8 mouse cellular contexts compared by ENCODE assay signal in the genomic region with DNA sequence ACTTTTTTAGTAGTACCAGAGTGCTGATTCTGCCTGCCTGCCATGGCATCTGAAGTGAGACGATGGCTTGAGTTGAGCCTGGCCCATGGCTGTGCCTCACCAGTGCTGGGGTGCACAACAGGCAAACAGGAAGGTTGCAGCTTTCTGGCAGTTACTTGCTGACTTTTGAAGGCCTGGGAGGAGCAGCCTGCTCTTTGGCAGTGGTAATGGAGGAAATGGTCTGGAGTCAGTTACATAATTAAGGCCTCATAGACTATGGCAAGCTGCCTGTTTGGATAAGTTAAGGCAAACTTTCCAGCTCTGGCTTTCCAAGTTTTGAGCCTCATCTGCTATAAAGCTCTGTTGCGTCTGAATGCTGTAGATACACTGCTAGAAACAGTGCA. TPM values are rescaled to one million over a fixed set of nuclear protein-coding genes. Genes with fewer than 3 reads are reported as not detected.
DNase-seq lines count a peak whose midpoint lies in the region; ATAC-seq and TF ChIP-seq lines count a peak whose summit lies in the region.

No protein-coding gene starts in this region.

- H3K9ac ChIP-seq in MEL (ENCODE audit: control insufficient read depth, low read depth, low read length, poor library complexity, severe bottlenecking), result peak overlapping the region; percentile 98
- peak overlapping the region; percentile 24; the same call in 1 of the 2 replicates for H3K9ac ChIP-seq in hindbrain, embryonic 16.5 days (ENCODE audit: low read depth, low read length)
- H3K9ac ChIP-seq in liver, embryonic 14.5 days (replicated peaks), result peak overlapping the region; percentile 77
- H3K9ac ChIP-seq in neural tube, embryonic 12.5 days, result no peak overlapping the region

- no peak for DNase-seq in MEL (ENCODE audit: low read depth, low spot score)
- DNase-seq in brain, adult 2 months (ENCODE audit: low read depth, low spot score), result peak; percentile 61
- DNase-seq in gastrocnemius, postnatal 14 days, result peak; percentile 46
- DNase-seq in liver, embryonic 14.5 days (ENCODE audit: low read depth in 3 of 3, low spot score in 3 of 3), result no peak
- no peak for DNase-seq in right cerebral cortex, postnatal 36 days (ENCODE audit: low spot score in 2 of 2)
- DNase-seq in right cerebral cortex, postnatal 14 days, result no peak

- H3K27me3 ChIP-seq in MEL (ENCODE audit: control insufficient read depth in 1 of 2, insufficient read depth in 2 of 2, low read length in 2 of 2), result no peaks in the 10 kb centered on the region
- no peaks in the 10 kb centered on the region for H3K27me3 ChIP-seq in hindbrain, embryonic 16.5 days (replicated peaks; ENCODE audit: control insufficient read depth, insufficient read depth, low read length)
- H3K27me3 ChIP-seq in liver, embryonic 14.5 days (ENCODE audit: control insufficient read depth, insufficient read depth, low read length), result no peaks in the 10 kb centered on the region
- H3K27me3 ChIP-seq in neural tube, embryonic 12.5 days (replicated peaks), result no peaks in the 10 kb centered on the region

- TF ChIP-seq EP300 in MEL (IDR thresholded peaks at IDR 0.05; ENCODE audit: low read depth in 1 of 2, low read length in 2 of 2), result no peak
- TF ChIP-seq EP300 in liver, embryonic 14.5 days (IDR thresholded peaks at IDR 0.05; ENCODE audit: low read depth), result no peak

- WGBS in hindbrain, embryonic 16.5 days, result 58% methylated on average over 2 of the region's 2 CpGs
- 6% methylated on average over 2 of the region's 2 CpGs for WGBS in liver, embryonic 14.5 days (ENCODE audit: insufficient replicate concordance)
- WGBS in neural tube, embryonic 12.5 days, result 86% methylated on average over 2 of the region's 2 CpGs

- peaks cover 0 to 22% of the 10 kb centered on the region in 2 experiments; a peak in 2 of 4 replicates for H3K36me3 ChIP-seq in MEL (ENCODE audit: control insufficient read depth in 1 of 2, insufficient read depth in 2 of 2, low read length in 2 of 2)
- H3K36me3 ChIP-seq in hindbrain, embryonic 16.5 days (ENCODE audit: control insufficient read depth, insufficient read depth, low read length), result no peaks in the 10 kb centered on the region
- H3K36me3 ChIP-seq in liver, embryonic 14.5 days (replicated peaks; ENCODE audit: control insufficient read depth, insufficient read depth, low read depth), result peaks cover 13% of the 10 kb centered on the region
- no peaks in the 10 kb centered on the region for H3K36me3 ChIP-seq in neural tube, embryonic 12.5 days

- H3K79me2 ChIP-seq in MEL (ENCODE audit: control insufficient read depth, insufficient read depth, low read length, poor library complexity), result peaks cover 49% of the 10 kb centered on the region

- no peaks in the 10 kb centered on the region for H3K9me3 ChIP-seq in MEL (replicated peaks; ENCODE audit: insufficient read depth, low read length)
- H3K9me3 ChIP-seq in hindbrain, embryonic 16.5 days (ENCODE audit: control insufficient read depth, low read length), result no peaks in the 10 kb centered on the region
- H3K9me3 ChIP-seq in liver, embryonic 14.5 days (ENCODE audit: control insufficient read depth, low read length), result no peaks in the 10 kb centered on the region
- H3K9me3 ChIP-seq in neural tube, embryonic 12.5 days, result no peaks in the 10 kb centered on the region

- H3K4me1 ChIP-seq in MEL (ENCODE audit: control insufficient read depth in 1 of 2, insufficient read depth in 2 of 2, low read length in 2 of 2), result peaks cover 9 to 35% of the 10 kb centered on the region in 2 experiments
- H3K4me1 ChIP-seq in hindbrain, embryonic 16.5 days (ENCODE audit: control insufficient read depth, insufficient read depth, low read depth, low read length), result peaks cover 29% of the 10 kb centered on the region
- peaks cover 45 to 46% of the 10 kb centered on the region in 2 experiments for H3K4me1 ChIP-seq in liver, embryonic 14.5 days (replicated peaks; ENCODE audit: control insufficient read depth in 2 of 2, insufficient read depth in 2 of 2, low read length in 1 of 2)
- H3K4me1 ChIP-seq in neural tube, embryonic 12.5 days, result peaks cover 28% of the 10 kb centered on the region

- H3K27ac ChIP-seq in MEL (ENCODE audit: control insufficient read depth, low read depth, low read length), result peak overlapping the region; percentile 98
- peak overlapping the region; percentile 72 for H3K27ac ChIP-seq in hindbrain, embryonic 16.5 days (ENCODE audit: low read depth, low read length)
- H3K27ac ChIP-seq in liver, embryonic 14.5 days, result peak overlapping the region; percentile 97
- H3K27ac ChIP-seq in neural tube, embryonic 12.5 days, result 0 out of 2 replicates have a peak overlapping the region, but pooled peaks have one; percentile 17

- no peak for TF ChIP-seq CTCF in MEL (IDR thresholded peaks at IDR 0.05 in 2 of 3, conservative IDR thresholded peaks at IDR 0.05 in 1 of 3; ENCODE audit: control insufficient read depth in 1 of 3, insufficient read depth in 1 of 3, low read depth in 2 of 3, low read length in 3 of 3, poor library complexity in 1 of 3, severe bottlenecking in 1 of 3)
- TF ChIP-seq CTCF in liver, embryonic 14.5 days (IDR thresholded peaks at IDR 0.05; ENCODE audit: low read depth), result no peak

- no peak; a peak in 1 of 4 replicates for TF ChIP-seq POLR2A in MEL (IDR thresholded peaks at IDR 0.05; ENCODE audit: control insufficient read depth in 1 of 2, insufficient read depth in 1 of 2, low read depth in 1 of 2, low read length in 2 of 2, poor library complexity in 1 of 2)

- TF ChIP-seq RAD21 in MEL (IDR thresholded peaks at IDR 0.05; ENCODE audit: low read depth, low read length), result no peak

- intact Hi-C loops in gastrocnemius, postnatal 14 days (cut with DNase I; ENCODE audit: low total_unique reads), result no loop called here

- no peak for ATAC-seq in hindbrain, embryonic 16.5 days
- ATAC-seq in liver, embryonic 14.5 days (ENCODE audit: insufficient read depth), result no peak
- ATAC-seq in neural tube, embryonic 12.5 days (ENCODE audit: low FRiP score, low read depth), result no peak

- H3K4me2 ChIP-seq in hindbrain, embryonic 16.5 days (ENCODE audit: low read length), result peak overlapping the region; percentile 29; the same call in 1 of the 2 replicates
- H3K4me2 ChIP-seq in liver, embryonic 14.5 days (ENCODE audit: low read depth), result peak overlapping the region; percentile 98
- peak overlapping the region; percentile 37 for H3K4me2 ChIP-seq in neural tube, embryonic 12.5 days (replicated peaks)

- peak overlapping the region; percentile 5 to 19; a peak in 3 of 4 replicates for H3K4me3 ChIP-seq in MEL (ENCODE audit: control insufficient read depth in 1 of 2, insufficient read depth in 1 of 2, low read depth in 2 of 2, low read length in 2 of 2)
- H3K4me3 ChIP-seq in hindbrain, embryonic 16.5 days (ENCODE audit: low read length), result no peak overlapping the region; the same call in 1 of the 2 replicates
- H3K4me3 ChIP-seq in liver, embryonic 14.5 days (ENCODE audit: insufficient read depth in 1 of 2, low read depth in 2 of 2, low read length in 2 of 2), result peak overlapping the region; percentile 31 to 47
- H3K4me3 ChIP-seq in neural tube, embryonic 12.5 days, result no peak overlapping the region

TF ChIP-seq in MEL, 35 proteins besides CTCF, POLR2A, EP300 and RAD21:
- TF ChIP-seq POLR2AphosphoS5 (IDR thresholded peaks at IDR 0.05; ENCODE audit: borderline replicate concordance, low read depth, low read length) (peak; percentile 48; the same call in 1 of the 2 replicates), TAL1 (IDR thresholded peaks at IDR 0.05; ENCODE audit: low read length) (no peak)

RNA-seq across cellular contexts. Expression of gene Zc3h4, which starts 4.4 kb away (rescaled TPM):
- 32.2 and 32.9 TPM in 2 replicates for total RNA-seq in MEL (2012; rRNA removed)
- polyA plus RNA-seq in MEL (2012; ENCODE audit: insufficient read depth in 1 of 2, insufficient read length in 2 of 2, low read depth in 1 of 2, low replicate concordance in 2 of 2, missing spikeins in 1 of 2), result 10 to 100 TPM; 59.4 to 71.8 TPM
- total RNA-seq in gastrocnemius, postnatal 14 days (2021), result 10 to 100 TPM; 27.9 to 28.5 TPM
- polyA plus RNA-seq in hindbrain, embryonic 16.5 days (2015; fragmentation: Nextera tagmentation; extraction: Ambion mirVana), result 11.7 and 13.4 TPM in 2 replicates
- 13.7 and 15.2 TPM in 2 replicates for polyA plus RNA-seq in liver, embryonic 14.5 days (2012; rRNA removed)
- 6.0 TPM in 2 replicates for polyA plus RNA-seq in liver, embryonic 14.5 days (2014; fragmentation: Nextera tagmentation; extraction: Ambion mirVana)
- polyA plus RNA-seq in neural tube, embryonic 12.5 days (2016; fragmentation: Nextera tagmentation; extraction: Ambion mirVana), result 26.6 and 27.8 TPM in 2 replicates

RNA-seq across cellular contexts. Expression of gene Sae1, which starts 17.5 kb away (rescaled TPM):
- total RNA-seq in MEL (2012; rRNA removed), result 182 and 187 TPM in 2 replicates
- polyA plus RNA-seq in MEL (2012; ENCODE audit: insufficient read depth in 1 of 2, insufficient read length in 2 of 2, low read depth in 1 of 2, low replicate concordance in 2 of 2, missing spikeins in 1 of 2), result 100 to 1,000 TPM in 1 of 2 experiments, not detected in 1; 287 TPM
- total RNA-seq in gastrocnemius, postnatal 14 days (2021), result 10 to 100 TPM; 30.0 to 37.9 TPM
- 267 and 272 TPM in 2 replicates for polyA plus RNA-seq in hindbrain, embryonic 16.5 days (2015; fragmentation: Nextera tagmentation; extraction: Ambion mirVana)
- polyA plus RNA-seq in liver, embryonic 14.5 days (2012; rRNA removed), result 35.0 and 55.6 TPM in 2 replicates
- 89.3 and 95.5 TPM in 2 replicates for polyA plus RNA-seq in liver, embryonic 14.5 days (2014; fragmentation: Nextera tagmentation; extraction: Ambion mirVana)
- 321 and 328 TPM in 2 replicates for polyA plus RNA-seq in neural tube, embryonic 12.5 days (2016; fragmentation: Nextera tagmentation; extraction: Ambion mirVana)

RNA-seq across cellular contexts. Expression of gene Tmem160, which starts 47.5 kb away (rescaled TPM):
- 90.1 and 90.8 TPM in 2 replicates for total RNA-seq in MEL (2012; rRNA removed)
- 10 to 100 TPM in 1 of 2 experiments, not detected in 1; 73.3 TPM for polyA plus RNA-seq in MEL (2012; ENCODE audit: insufficient read depth in 1 of 2, insufficient read length in 2 of 2, low read depth in 1 of 2, low replicate concordance in 2 of 2, missing spikeins in 1 of 2)
- 10 to 100 TPM; 23.2 to 28.7 TPM for total RNA-seq in gastrocnemius, postnatal 14 days (2021)
- 77.0 and 86.9 TPM in 2 replicates for polyA plus RNA-seq in hindbrain, embryonic 16.5 days (2015; fragmentation: Nextera tagmentation; extraction: Ambion mirVana)
- 21.5 and 23.6 TPM in 2 replicates for polyA plus RNA-seq in liver, embryonic 14.5 days (2012; rRNA removed)
- polyA plus RNA-seq in liver, embryonic 14.5 days (2014; fragmentation: Nextera tagmentation; extraction: Ambion mirVana), result 34.5 and 36.9 TPM in 2 replicates
- 58.5 and 66.6 TPM in 2 replicates for polyA plus RNA-seq in neural tube, embryonic 12.5 days (2016; fragmentation: Nextera tagmentation; extraction: Ambion mirVana)

Comparison
In these comparisons a context has a peak if more than half of its experiments do, and no peak if none do; other contexts are left out.
1. DNase-seq: peak in brain, adult 2 months (single experiment) and gastrocnemius, postnatal 14 days (single experiment); none in MEL (single experiment), liver, embryonic 14.5 days (0 of 3), right cerebral cortex, postnatal 36 days (0 of 2) and right cerebral cortex, postnatal 14 days (single experiment).
2. H3K27ac ChIP-seq: peak in every context shown above with its lines; median percentile 98 in MEL; 97 in liver, embryonic 14.5 days; 72 in hindbrain, embryonic 16.5 days; 17 in neural tube, embryonic 12.5 days.
3. H3K4me3 ChIP-seq: peak in MEL (2 of 2) and liver, embryonic 14.5 days (2 of 2); none in hindbrain, embryonic 16.5 days (single experiment) and neural tube, embryonic 12.5 days (single experiment).
4. H3K4me2 ChIP-seq: peak in every context shown above with its lines; median percentile 98 in liver, embryonic 14.5 days; 37 in neural tube, embryonic 12.5 days; 29 in hindbrain, embryonic 16.5 days.